Mouse (Mus musculus): Measurements from ENCODE around the gene Ctcfl. TPM values are rescaled to one million over a fixed set of nuclear protein-coding genes. Genes with fewer than 3 reads are reported as not detected.

The Ctcfl gene
- 0.12 TPM in 1 of 2 replicates, not detected in the other for polyA plus RNA-seq (2016; fragmentation: Nextera tagmentation; extraction: Ambion mirVana)

- Histone ChIP-seq H3K27me3 (no peaks in the 10 kb centered on the region), H3K36me3 (no peaks in the 10 kb centered on the region), H3K9me3 (no peaks in the 10 kb centered on the region), H3K4me1 (peaks cover 4% of the 10 kb centered on the region), H3K4me2 (replicated peaks) (no peak within 1 kb of the TSS), H3K9ac (no peak within 1 kb of the TSS), H3K27ac (no peak within 1 kb of the TSS), H3K4me3 (no peak within 1 kb of the TSS)
- WGBS, result 87% methylated on average over 35 of the region's 35 CpGs
- 0 out of 2 replicates have a peak, but pooled peaks have one; percentile 35 for ATAC-seq (ENCODE audit: insufficient number of reproducible peaks, insufficient read depth, low FRiP score, low TSS enrichment)
Observed at GRCm38 (mm10) chr2:173119023-173119944, at the start of gene Ctcfl. Gene Ctcfl, minus strand, starts transcription at chr2:173119525.

GRCm38 (mm10) chr2:173168411-173168851 is 49.1 kb upstream of the Ctcfl start:
- no peak overlapping the region for H3K27ac ChIP-seq
- H3K36me3 ChIP-seq, result no peaks in the 10 kb centered on the region
- no peaks in the 10 kb centered on the region for H3K9me3 ChIP-seq
- no peak overlapping the region for H3K4me2 ChIP-seq (replicated peaks)
- peaks cover 23% of the 10 kb centered on the region for H3K4me1 ChIP-seq
- no peak overlapping the region for H3K9ac ChIP-seq
- no peak overlapping the region for H3K4me3 ChIP-seq
- ATAC-seq (ENCODE audit: insufficient number of reproducible peaks, insufficient read depth, low FRiP score, low TSS enrichment), result no peak
- 79% methylated on average over 5 of the region's 5 CpGs for WGBS
- peaks cover 16% of the 10 kb centered on the region for H3K27me3 ChIP-seq

- Histone ChIP-seq H3K9me3 (no peaks in the 10 kb centered on the region), H3K9ac (no peak overlapping the region), H3K27ac (no peak overlapping the region), H3K36me3 (no peaks in the 10 kb centered on the region), H3K4me1 (no peaks in the 10 kb centered on the region), H3K4me2 (replicated peaks) (no peak overlapping the region), H3K4me3 (no peak overlapping the region), H3K27me3 (peaks cover under 1% of the 10 kb centered on the region; the same call in 1 of the 2 replicates)
- 91% methylated on average over 10 of the region's 10 CpGs for WGBS
- ATAC-seq (ENCODE audit: insufficient number of reproducible peaks, insufficient read depth, low FRiP score, low TSS enrichment), result no peak
Observed at GRCm38 (mm10) chr2:173165357-173165756, 46.0 kb upstream of the Ctcfl start.

- Histone ChIP-seq H3K4me1 (no peaks in the 10 kb centered on the region), H3K9ac (no peak overlapping the region), H3K4me3 (no peak overlapping the region), H3K27me3 (no peaks in the 10 kb centered on the region; the same call in 1 of the 2 replicates), H3K4me2 (replicated peaks) (no peak overlapping the region), H3K36me3 (no peaks in the 10 kb centered on the region), H3K27ac (no peak overlapping the region), H3K9me3 (no peaks in the 10 kb centered on the region)
- 89% methylated on average over 10 of the region's 10 CpGs for WGBS
- ATAC-seq (ENCODE audit: insufficient number of reproducible peaks, insufficient read depth, low FRiP score, low TSS enrichment), result no peak
Observed at GRCm38 (mm10) chr2:173164946-173165345, 45.6 kb upstream of the Ctcfl start.

GRCm38 (mm10) chr2:173164358-173164757 is 45.0 kb upstream of the Ctcfl start:
- Histone ChIP-seq H3K27me3 (no peaks in the 10 kb centered on the region; the same call in 1 of the 2 replicates), H3K4me1 (no peaks in the 10 kb centered on the region), H3K4me3 (no peak overlapping the region), H3K4me2 (replicated peaks) (no peak overlapping the region), H3K9ac (no peak overlapping the region), H3K9me3 (no peaks in the 10 kb centered on the region), H3K36me3 (no peaks in the 10 kb centered on the region), H3K27ac (no peak overlapping the region)
- WGBS, result 47% methylated on average over 2 of the region's 2 CpGs
- no peak for ATAC-seq (ENCODE audit: insufficient number of reproducible peaks, insufficient read depth, low FRiP score, low TSS enrichment)

GRCm38 (mm10) chr2:173163380-173163779 is 44.1 kb upstream of the Ctcfl start:
- Histone ChIP-seq H3K9me3 (no peaks in the 10 kb centered on the region), H3K27me3 (no peaks in the 10 kb centered on the region), H3K4me3 (no peak overlapping the region), H3K4me1 (no peaks in the 10 kb centered on the region), H3K36me3 (no peaks in the 10 kb centered on the region), H3K27ac (no peak overlapping the region), H3K4me2 (replicated peaks) (no peak overlapping the region), H3K9ac (no peak overlapping the region)
- WGBS, result 86% methylated on average over 8 of the region's 8 CpGs
- no peak for ATAC-seq (ENCODE audit: insufficient number of reproducible peaks, insufficient read depth, low FRiP score, low TSS enrichment)

GRCm38 (mm10) chr2:173159354-173160311 is 40.3 kb upstream of the Ctcfl start:
- no peaks in the 10 kb centered on the region for H3K27me3 ChIP-seq
- H3K4me2 ChIP-seq (replicated peaks), result no peak overlapping the region
- no peak overlapping the region for H3K4me3 ChIP-seq
- no peaks in the 10 kb centered on the region for H3K9me3 ChIP-seq
- peak; percentile 76 for ATAC-seq (ENCODE audit: insufficient number of reproducible peaks, insufficient read depth, low FRiP score, low TSS enrichment)
- whole genome bisulfite sequencing, result 56% methylated on average over 24 of the region's 24 CpGs
- H3K9ac ChIP-seq, result no peak overlapping the region
- H3K4me1 ChIP-seq, result no peaks in the 10 kb centered on the region
- H3K27ac ChIP-seq, result peak overlapping the region; percentile 70; the same call in 1 of the 2 replicates
- no peaks in the 10 kb centered on the region for H3K36me3 ChIP-seq

GRCm38 (mm10) chr2:173158390-173159055 is 39.2 kb upstream of the Ctcfl start:
- Histone ChIP-seq H3K27ac (no peak overlapping the region), H3K4me2 (replicated peaks) (no peak overlapping the region), H3K9me3 (no peaks in the 10 kb centered on the region), H3K4me3 (no peak overlapping the region), H3K36me3 (no peaks in the 10 kb centered on the region), H3K4me1 (no peaks in the 10 kb centered on the region), H3K27me3 (no peaks in the 10 kb centered on the region), H3K9ac (no peak overlapping the region)
- WGBS, result 87% methylated on average over 19 of the region's 19 CpGs
- no peak for ATAC-seq (ENCODE audit: insufficient number of reproducible peaks, insufficient read depth, low FRiP score, low TSS enrichment)

GRCm38 (mm10) chr2:173157871-173158270 is 38.5 kb upstream of the Ctcfl start:
- Histone ChIP-seq H3K27ac (no peak overlapping the region), H3K36me3 (no peaks in the 10 kb centered on the region), H3K9me3 (no peaks in the 10 kb centered on the region), H3K4me1 (no peaks in the 10 kb centered on the region), H3K9ac (no peak overlapping the region), H3K4me3 (no peak overlapping the region), H3K4me2 (replicated peaks) (no peak overlapping the region), H3K27me3 (no peaks in the 10 kb centered on the region)
- ATAC-seq (ENCODE audit: insufficient number of reproducible peaks, insufficient read depth, low FRiP score, low TSS enrichment), result no peak
- WGBS, result 91% methylated on average over 4 of the region's 4 CpGs

GRCm38 (mm10) chr2:173157376-173157775 is 38.1 kb upstream of the Ctcfl start:
- Histone ChIP-seq H3K4me3 (no peak overlapping the region), H3K4me1 (no peaks in the 10 kb centered on the region), H3K9me3 (no peaks in the 10 kb centered on the region), H3K9ac (no peak overlapping the region), H3K4me2 (replicated peaks) (no peak overlapping the region), H3K36me3 (no peaks in the 10 kb centered on the region), H3K27ac (no peak overlapping the region), H3K27me3 (no peaks in the 10 kb centered on the region)
- no peak for ATAC-seq (ENCODE audit: insufficient number of reproducible peaks, insufficient read depth, low FRiP score, low TSS enrichment)
- 48% methylated on average over 4 of the region's 4 CpGs for WGBS

GRCm38 (mm10) chr2:173156923-173157322 is 37.6 kb upstream of the Ctcfl start:
- 83% methylated on average over 13 of the region's 13 CpGs for WGBS
- Histone ChIP-seq H3K4me2 (replicated peaks) (no peak overlapping the region), H3K27ac (no peak overlapping the region), H3K27me3 (no peaks in the 10 kb centered on the region), H3K36me3 (no peaks in the 10 kb centered on the region), H3K4me1 (no peaks in the 10 kb centered on the region), H3K9ac (no peak overlapping the region), H3K9me3 (no peaks in the 10 kb centered on the region), H3K4me3 (no peak overlapping the region)
- ATAC-seq (ENCODE audit: insufficient number of reproducible peaks, insufficient read depth, low FRiP score, low TSS enrichment), result no peak
